ENCODE assay signal across 21 mouse cellular contexts in the genomic region with DNA sequence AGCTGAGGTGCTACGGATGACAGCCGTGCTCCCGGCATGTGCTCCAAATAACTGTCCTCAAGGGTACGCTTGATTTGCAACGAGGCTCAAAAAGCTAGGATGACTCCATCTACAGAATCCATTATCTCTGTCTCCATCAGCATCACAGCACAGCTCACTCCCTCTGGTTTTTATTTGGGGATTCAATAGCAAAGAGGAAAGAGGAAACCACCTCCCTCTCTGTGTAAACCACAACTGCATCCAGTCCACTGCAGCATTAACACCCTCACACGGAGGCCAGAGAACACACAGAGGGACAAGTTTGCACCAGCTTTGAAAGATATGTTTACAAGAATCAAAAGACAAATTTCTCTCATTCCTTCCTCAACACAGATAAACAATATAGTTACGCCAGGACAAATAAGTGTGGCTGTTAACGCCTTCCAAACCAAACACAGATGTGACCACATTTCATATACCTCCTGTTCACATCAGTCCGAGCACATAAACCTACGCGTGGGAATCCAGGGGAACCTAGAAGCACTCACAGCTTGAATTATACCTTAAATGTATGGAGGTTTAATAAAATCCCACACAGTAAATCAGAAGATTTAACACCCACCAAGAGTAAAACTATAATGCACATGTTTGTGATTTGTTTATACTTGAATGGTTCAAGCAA. TPM values are rescaled to one million over a fixed set of nuclear protein-coding genes. Genes with fewer than 3 reads are reported as not detected.
DNase-seq lines count a peak whose midpoint lies in the region; ATAC-seq and TF ChIP-seq lines count a peak whose summit lies in the region.
"Had no signal": no experiment of that assay in that cellular context is flagged by ENCODE, and none has a peak within 500 bp of the region (broad histone marks: within the 10 kb centered on the region; RNA-seq: fewer than 3 reads in every experiment).

No protein-coding gene starts in this region.

- TF ChIP-seq POLR2A in limb, embryonic 14.5 days (IDR thresholded peaks at IDR 0.05; ENCODE audit: borderline replicate concordance, extremely low read depth, insufficient read depth, insufficient read length) = no peak

- ATAC-seq in limb, embryonic 11.5 days (ENCODE audit: insufficient number of reproducible peaks, low FRiP score, low TSS enrichment, low read depth) = no peak
- ATAC-seq in limb, embryonic 14.5 days (ENCODE audit: low FRiP score, low read depth) = peak; percentile 68
- ATAC-seq: forebrain, embryonic 13.5 days; forebrain, postnatal 0 days had no signal

- 22% methylated on average over 11 of the region's 11 CpGs for WGBS in limb, embryonic 11.5 days
- 35% methylated on average over 11 of the region's 11 CpGs for WGBS in limb, embryonic 10.5 days
- 28% methylated on average over 11 of the region's 11 CpGs for WGBS in limb, embryonic 14.5 days

- intact Hi-C loops in heart, postnatal 25 days (cut with DNase I) = no loop called here

- no peaks in the 10 kb centered on the region for H3K36me3 ChIP-seq in limb, embryonic 11.5 days (ENCODE audit: control insufficient read depth, insufficient read depth, low read length)
- H3K36me3 ChIP-seq in limb, embryonic 10.5 days = no peaks in the 10 kb centered on the region
- no peaks in the 10 kb centered on the region for H3K36me3 ChIP-seq in limb, embryonic 14.5 days (ENCODE audit: control insufficient read depth, insufficient read depth, low read length)
- H3K36me3 ChIP-seq: embryonic facial prominence, embryonic 13.5 days; heart, embryonic 10.5 days; hindbrain, embryonic 13.5 days had no signal

- H3K27me3 ChIP-seq in limb, embryonic 11.5 days (ENCODE audit: control insufficient read depth, insufficient read depth, low read length) = no peaks in the 10 kb centered on the region
- no peaks in the 10 kb centered on the region for H3K27me3 ChIP-seq in limb, embryonic 10.5 days (ENCODE audit: low read depth, poor library complexity, severe bottlenecking)
- H3K27me3 ChIP-seq in limb, embryonic 14.5 days (ENCODE audit: control insufficient read depth, insufficient read depth, low read length) = no peaks in the 10 kb centered on the region
- H3K27me3 ChIP-seq: embryonic facial prominence, embryonic 13.5 days; forebrain, embryonic 13.5 days; hindbrain, embryonic 13.5 days had no signal

- H3K4me1 ChIP-seq in limb, embryonic 11.5 days (ENCODE audit: control insufficient read depth, insufficient read depth, low read length) = 0 out of 2 replicates have a peak, but pooled peaks cover 5% of the 10 kb centered on the region
- peaks cover 11% of the 10 kb centered on the region for H3K4me1 ChIP-seq in limb, embryonic 10.5 days
- H3K4me1 ChIP-seq in limb, embryonic 14.5 days (ENCODE audit: control insufficient read depth, insufficient read depth, low read length) = peaks cover 6% of the 10 kb centered on the region
- H3K4me1 ChIP-seq: forebrain, embryonic 13.5 days; heart, embryonic 10.5 days; hindbrain, embryonic 13.5 days had no signal

- no peak overlapping the region for H3K9ac ChIP-seq in limb, embryonic 11.5 days (ENCODE audit: low read length)
- no peak overlapping the region for H3K9ac ChIP-seq in limb, embryonic 14.5 days (ENCODE audit: low read depth, low read length, severe bottlenecking)
- H3K9ac ChIP-seq: embryonic facial prominence, embryonic 13.5 days; forebrain, embryonic 13.5 days; forebrain, postnatal 0 days; hindbrain, embryonic 13.5 days had no signal

- H3K4me3 ChIP-seq in limb, embryonic 11.5 days (ENCODE audit: low read depth, low read length) = no peak overlapping the region
- no peak overlapping the region for H3K4me3 ChIP-seq in limb, embryonic 10.5 days
- H3K4me3 ChIP-seq in limb, embryonic 14.5 days (replicated peaks; ENCODE audit: low read length) = no peak overlapping the region
- H3K4me3 ChIP-seq: embryonic facial prominence, embryonic 13.5 days; forebrain, embryonic 13.5 days; heart, embryonic 10.5 days; hindbrain, embryonic 13.5 days had no signal

- no peak overlapping the region for H3K4me2 ChIP-seq in limb, embryonic 11.5 days (ENCODE audit: low read depth, severe bottlenecking)
- H3K4me2 ChIP-seq in limb, embryonic 14.5 days (replicated peaks; ENCODE audit: low read depth, low read length, severe bottlenecking) = no peak overlapping the region
- H3K4me2 ChIP-seq: embryonic facial prominence, embryonic 13.5 days; forebrain, embryonic 13.5 days; hindbrain, embryonic 13.5 days had no signal

- H3K27ac ChIP-seq in limb, embryonic 11.5 days (replicated peaks; ENCODE audit: low read depth, low read length) = no peak overlapping the region
- no peak overlapping the region for H3K27ac ChIP-seq in limb, embryonic 10.5 days
- no peak overlapping the region for H3K27ac ChIP-seq in limb, embryonic 14.5 days (replicated peaks; ENCODE audit: low read depth, low read length)
- H3K27ac ChIP-seq: embryonic facial prominence, embryonic 13.5 days; forebrain, embryonic 13.5 days; heart, embryonic 10.5 days; hindbrain, embryonic 13.5 days had no signal

- peak; percentile 60 for DNase-seq in heart, adult 11 months
- no peak for DNase-seq in heart, postnatal 25 days (ENCODE audit: low spot score)
- peak; percentile 35 for DNase-seq in limb, embryonic 11.5 days (ENCODE audit: low spot score)
- DNase-seq in limb, embryonic 10.5 days (ENCODE audit: low spot score) = no peak
- DNase-seq in forelimb bud, embryonic 11.5 days (ENCODE audit: low read depth, low spot score) = peak; percentile 39
- peak; percentile 31 for DNase-seq in limb, embryonic 14.5 days (ENCODE audit: low spot score)
- no peak for DNase-seq in gastrocnemius, adult 18-20 months (ENCODE audit: low spot score)
- DNase-seq: adrenal gland, postnatal 14 days; cerebellum, adult 11-12 months; cerebellum, adult 9-10 months; cerebellum, postnatal 25 days; forebrain, postnatal 0 days; gastrocnemius, postnatal 36 days; heart, adult 18-20 months; heart, postnatal 10 days had no signal

- no peaks in the 10 kb centered on the region for H3K9me3 ChIP-seq in limb, embryonic 11.5 days (ENCODE audit: control insufficient read depth, low read length)
- H3K9me3 ChIP-seq in limb, embryonic 10.5 days (replicated peaks) = no peaks in the 10 kb centered on the region
- H3K9me3 ChIP-seq in limb, embryonic 14.5 days (ENCODE audit: control insufficient read depth, low read length) = no peaks in the 10 kb centered on the region
- H3K9me3 ChIP-seq: embryonic facial prominence, embryonic 13.5 days; forebrain, embryonic 13.5 days; heart, embryonic 10.5 days; hindbrain, embryonic 13.5 days had no signal

RNA-seq across cellular contexts. Expression of gene Ptgfr, which starts 9.3 kb away (rescaled TPM):
- total RNA-seq in heart, postnatal 25 days (2021) = 1 to 10 TPM; 3.1 to 5.0 TPM
- 0.92 and 2.0 TPM in 2 replicates for polyA plus RNA-seq in limb, embryonic 11.5 days (2014; fragmentation: Nextera tagmentation; extraction: Ambion mirVana)
- polyA plus RNA-seq in limb, embryonic 10.5 days (2016; fragmentation: Nextera tagmentation; extraction: Ambion mirVana) = 0.74 and 1.8 TPM in 2 replicates
- 3.6 and 4.1 TPM in 2 replicates for polyA plus RNA-seq in limb, embryonic 14.5 days (2012; rRNA removed)
- 7.2 and 8.7 TPM in 2 replicates for polyA plus RNA-seq in limb, embryonic 14.5 days (2014; fragmentation: Nextera tagmentation; extraction: Ambion mirVana)
- total RNA-seq in gastrocnemius, adult 18-20 months (2021) = 1 to 10 TPM in 1 of 2 experiments, under 1 TPM in 1; 0.94 to 1.5 TPM
- total RNA-seq: hematopoietic stem cell, adult 5-6 weeks; MEL had no signal

Comparison
In these comparisons a context has a peak if more than half of its experiments do, and no peak if none do; other contexts are left out.
1. DNase-seq: peak in heart, adult 11 months (single experiment), limb, embryonic 11.5 days (single experiment), forelimb bud, embryonic 11.5 days (single experiment) and limb, embryonic 14.5 days (single experiment); none in heart, postnatal 25 days (single experiment), limb, embryonic 10.5 days (single experiment) and gastrocnemius, adult 18-20 months (single experiment).